Mouse (Mus musculus) embryo, embryonic 9.5 days (tissue): ENCODE data around the gene Cdh4.

Experiments
- DNase-seq: peaks from one replicate; pipeline ENCODE4 v3.0.0-alpha.2; 2017; ENCODE audit errors: extremely low spot score

The Cdh4 gene

GRCm38 (mm10) chr2:179442191-179442540 lies at the start of gene Cdh4:
Gene Cdh4 (plus strand): TSS chr2:179442431.
- DNase-seq = peak; percentile 76

- DNase-seq = no peak
Measured at GRCm38 (mm10) chr2:179395442-179395841, 46.8 kb upstream of the Cdh4 start.

- no peak for DNase-seq
Measured at GRCm38 (mm10) chr2:179399645-179400249, 42.5 kb upstream of the Cdh4 start.

- no peak for DNase-seq
Measured at GRCm38 (mm10) chr2:179410866-179411561, 31.2 kb upstream of the Cdh4 start.

- no peak for DNase-seq
Measured at GRCm38 (mm10) chr2:179412966-179413365, 29.3 kb upstream of the Cdh4 start.

- DNase-seq = no peak
Measured at GRCm38 (mm10) chr2:179414253-179414652, 28.0 kb upstream of the Cdh4 start.

GRCm38 (mm10) chr2:179414704-179415103 lies 27.5 kb upstream of the Cdh4 start:
- DNase-seq = no peak

- no peak for DNase-seq
Measured at GRCm38 (mm10) chr2:179415892-179416403, 26.3 kb upstream of the Cdh4 start.

- DNase-seq = no peak
Measured at GRCm38 (mm10) chr2:179416587-179417227, 25.5 kb upstream of the Cdh4 start.

- no peak for DNase-seq
Measured at GRCm38 (mm10) chr2:179425602-179426001, 16.6 kb upstream of the Cdh4 start.

- DNase-seq = no peak
Measured at GRCm38 (mm10) chr2:179428889-179429288, 13.3 kb upstream of the Cdh4 start.

GRCm38 (mm10) chr2:179440161-179440560 lies 2.1 kb upstream of the Cdh4 start:
- DNase-seq = no peak

- DNase-seq = no peak
Measured at GRCm38 (mm10) chr2:179441086-179441485, 1.1 kb upstream of the Cdh4 start.

GRCm38 (mm10) chr2:179441717-179442116 lies 514 bp upstream of the Cdh4 start:
- DNase-seq = no peak

- peak; percentile 77 for DNase-seq
Measured at GRCm38 (mm10) chr2:179442541-179443225, 452 bp downstream of the Cdh4 start.

- DNase-seq = peak; percentile 70
Measured at GRCm38 (mm10) chr2:179443226-179443815, 1.1 kb downstream of the Cdh4 start.

- DNase-seq = peak; percentile 29
Measured at GRCm38 (mm10) chr2:179443959-179444358, 1.7 kb downstream of the Cdh4 start.

GRCm38 (mm10) chr2:179448256-179448655 lies 6.0 kb downstream of the Cdh4 start:
- no peak for DNase-seq

GRCm38 (mm10) chr2:179449018-179449417 lies 6.8 kb downstream of the Cdh4 start:
- DNase-seq = no peak

GRCm38 (mm10) chr2:179459196-179459595 lies 17.0 kb downstream of the Cdh4 start:
- DNase-seq = no peak

GRCm38 (mm10) chr2:179459606-179460005 lies 17.4 kb downstream of the Cdh4 start:
- DNase-seq = no peak

- DNase-seq = no peak
Measured at GRCm38 (mm10) chr2:179463514-179463913, 21.3 kb downstream of the Cdh4 start.
